Mouse (Mus musculus): ENCODE measurements around the gene Mon1a. TPM values are rescaled to one million over a fixed set of nuclear protein-coding genes. Genes with fewer than 3 reads are reported as not detected.
A peak's percentile ranks its signal among the peaks of the same experiment; 100 is the strongest.

Gene Mon1a
- total RNA-seq, 2 experiments from 2014 or later, result 11.8 to 11.9 TPM

GRCm38 (mm10) chr9:107947241-107948194 lies 59.6 kb downstream of the Mon1a start:
- DNase-seq (ENCODE audit: low spot score in 2 of 2), result no peak

DNA sequence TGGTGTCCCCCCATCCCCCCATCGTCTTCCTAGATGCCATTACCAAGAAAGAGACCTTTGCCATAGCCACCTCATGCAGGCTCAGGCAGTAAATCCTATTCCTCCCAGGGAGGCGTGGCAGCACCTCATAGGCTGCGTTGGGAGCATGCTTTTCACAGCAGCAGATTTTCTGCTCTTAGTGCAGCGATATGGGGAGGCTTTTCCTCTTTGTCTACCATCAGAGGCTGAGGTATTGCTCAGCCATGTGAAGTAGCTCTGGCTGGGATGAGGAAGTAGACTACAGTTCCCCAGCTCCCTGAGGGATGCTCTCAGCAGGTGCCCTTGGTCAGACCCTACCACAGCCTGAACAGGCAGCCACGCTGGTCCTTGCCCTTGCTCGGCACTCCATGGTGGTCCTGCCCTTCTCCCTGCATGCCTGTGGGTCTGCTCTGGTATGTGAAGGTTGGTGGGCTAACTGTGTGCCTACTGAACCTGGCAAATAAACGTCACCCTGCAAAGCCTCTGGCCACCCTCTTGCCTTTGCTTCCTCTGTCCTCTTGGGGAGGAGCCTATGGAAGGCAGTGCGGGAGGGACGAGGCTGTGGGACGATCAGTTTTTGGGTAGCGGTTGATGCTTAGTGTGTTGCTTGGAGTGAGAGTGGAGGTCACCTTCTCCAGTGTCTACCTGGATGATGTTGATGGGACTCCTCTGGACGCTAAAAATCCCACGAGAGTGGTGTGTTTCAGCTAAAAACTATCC lies 61.4 kb downstream of the Mon1a start:
- DNase-seq (ENCODE audit: low spot score in 2 of 2), result no peak

DNA sequence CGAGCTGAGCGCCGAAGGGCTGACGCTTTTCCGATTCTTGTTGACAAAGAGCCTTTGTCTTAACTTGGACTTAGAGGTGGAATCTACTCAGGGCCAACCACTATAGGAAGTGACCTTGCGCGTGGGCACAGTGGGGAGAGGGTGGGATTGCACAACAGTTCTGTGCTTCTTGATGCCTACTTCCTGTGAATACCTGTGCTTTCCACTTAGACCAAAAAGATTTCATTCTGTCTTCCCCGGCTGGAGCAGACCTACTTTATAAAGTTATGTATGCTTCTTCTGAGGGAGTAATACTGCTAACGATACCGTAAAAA lies 61.9 kb downstream of the Mon1a start, which contains the start of gene Traip:
TSS of gene Traip (plus strand) at position 215 of the 314 bp plus-strand sequence.
- DNase-seq (ENCODE audit: low spot score in 2 of 2), result no peak

- DNase-seq (ENCODE audit: low spot score in 2 of 2), result peak; percentile 82 to 87
These were observed 62.8 kb downstream of the Mon1a start for GRCm38 (mm10) chr9:107950460-107951355.

Other genes with a start within 250 kb of the Mon1a start
- 10 to 100 TPM; 10.1 to 37.4 TPM for gene Slc38a3, start 218.6 kb upstream of the Mon1a start, total RNA-seq (2021)
- 1 to 10 TPM in 1 of 2 experiments, under 1 TPM in 1; 0.73 to 1.6 TPM for gene Gnat1, start 208.4 kb upstream of the Mon1a start, total RNA-seq (2021)
- 10 to 100 TPM; 28.9 to 32.8 TPM for gene Sema3f, start 177.7 kb upstream of the Mon1a start, total RNA-seq (2021)
- gene Rbm5, start 117.2 kb upstream of the Mon1a start, total RNA-seq (2021), result 100 to 1,000 TPM; 152 to 155 TPM
- gene Rbm6, start 14.9 kb upstream of the Mon1a start, total RNA-seq (2021), result 10 to 100 TPM; 56.4 to 61.8 TPM
- 10 to 100 TPM; 10.8 to 15.7 TPM for gene Mst1r, start 18.7 kb downstream of the Mon1a start, total RNA-seq (2021)
- not detected for gene Actl11, start 40.3 kb downstream of the Mon1a start, total RNA-seq (2021)
- 1 to 10 TPM; 3.5 to 4.0 TPM for gene Camkv, start 47.5 kb downstream of the Mon1a start, total RNA-seq (2021)
- gene Traip, start 62.0 kb downstream of the Mon1a start, total RNA-seq (2021), result 10 to 100 TPM; 14.4 to 16.3 TPM
- gene Uba7, start 87.4 kb downstream of the Mon1a start, total RNA-seq (2021), result 10 to 100 TPM; 21.8 to 32.0 TPM
- 1 to 10 TPM; 1.1 to 1.4 TPM for gene Gm20661, start 94.9 kb downstream of the Mon1a start, total RNA-seq (2021)
- gene Inka1, start 97.7 kb downstream of the Mon1a start, total RNA-seq (2021), result 10 to 100 TPM; 16.0 to 16.6 TPM
- gene Cdhr4, start 104.3 kb downstream of the Mon1a start, total RNA-seq (2021), result 1 to 10 TPM; 2.9 to 5.4 TPM
- gene Gm20662, start 108.2 kb downstream of the Mon1a start, total RNA-seq (2021), result 1 to 10 TPM in 1 of 2 experiments, under 1 TPM in 1; 0.53 to 1.3 TPM
- gene Ip6k1, start 114.3 kb downstream of the Mon1a start, total RNA-seq (2021), result 100 to 1,000 TPM; 123 to 128 TPM
- gene Gmppb, start 161.1 kb downstream of the Mon1a start, total RNA-seq (2021), result 10 to 100 TPM; 16.2 to 18.4 TPM
- 1 to 10 TPM; 3.0 to 3.7 TPM for gene Amigo3, start 165.0 kb downstream of the Mon1a start, total RNA-seq (2021)
- gene Mst1, start 192.3 kb downstream of the Mon1a start, total RNA-seq (2021), result 10 to 100 TPM in 1 of 2 experiments, under 1 TPM in 1; 0.67 to 10.3 TPM
- gene Rnf123, start 195.2 kb downstream of the Mon1a start, total RNA-seq (2021), result 10 to 100 TPM; 73.2 to 76.8 TPM
- gene Apeh, start 206.5 kb downstream of the Mon1a start, total RNA-seq (2021), result 100 to 1,000 TPM in 1 of 2 experiments, 10 to 100 TPM in 1; 93.0 to 110 TPM

Data from adrenal gland, postnatal 4 days (tissue).